Mouse (Mus musculus): ENCODE measurements at regions not wholly inside any gene's neighbourhood (a gene's known extent, or its start where the extent isn't known, plus 50 kb on each side); places are given as distances from the start of the nearest gene placed in this dataset.

DNA sequence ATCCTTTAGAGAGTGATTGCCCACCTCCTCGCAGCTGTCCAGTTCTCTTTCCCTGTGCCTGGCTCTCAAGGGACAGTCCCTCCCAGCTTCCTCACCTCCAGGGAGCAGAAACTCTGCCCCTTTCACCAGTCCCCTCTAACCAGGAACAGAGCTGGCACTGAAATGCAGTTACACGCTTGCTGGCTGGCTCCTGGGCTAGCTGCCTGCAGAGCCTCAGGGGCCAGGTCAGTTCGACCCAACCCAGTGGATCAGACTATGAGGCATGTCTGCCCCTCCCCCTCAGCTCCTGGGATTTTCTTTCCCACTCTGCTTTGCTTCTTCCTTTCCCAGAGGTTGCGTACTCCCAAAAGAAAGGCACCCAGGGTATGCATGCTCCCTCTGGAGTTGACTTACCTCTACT lies 214.4 kb upstream of the Map3k1 start:
- TF ChIP-seq USF1 (IDR thresholded peaks at IDR 0.05; ENCODE audit: low read depth) (no peak), POLR2A (IDR thresholded peaks at IDR 0.05; ENCODE audit: insufficient read length, low read depth) (no peak)

Measured in myocyte (in vitro differentiated cells).